Mouse (Mus musculus) hindbrain, postnatal 0 days (tissue): ENCODE results near the gene Meig1. TPM values are rescaled to one million over a fixed set of nuclear protein-coding genes. Genes with fewer than 3 reads are reported as not detected.

Experiments used
- ATAC-seq: fragments of 200-750 bp; cut with Nextera tagmentation; 2 replicates; pipeline ENCODE4 v1.8.0; 2017; ENCODE audit warnings: mild to moderate bottlenecking, moderate TSS enrichment, moderate library complexity
- DNase-seq: peaks from one replicate; pipeline ENCODE4 v3.0.0-alpha.2; 2015; ENCODE audit warnings: low spot score
- H3K27ac ChIP-seq: fragments of 300-500 bp; sonication (generic); 2 replicates; pipeline ENCODE4 v1.5.1; 2014; ENCODE audit warnings: mild to moderate bottlenecking
- H3K27me3 ChIP-seq: fragments of 300-500 bp; sonication (generic); 2 replicates; pipeline ENCODE4 v1.6.1; 2014; ENCODE audit warnings: low read length, mixed read lengths; ENCODE audit not compliant: insufficient read depth
- H3K36me3 ChIP-seq: fragments of 300-500 bp; sonication (generic); 2 replicates; pipeline ENCODE4 v1.6.1; 2014; ENCODE audit warnings: low read length, mixed read lengths; ENCODE audit not compliant: insufficient read depth
- H3K4me1 ChIP-seq: fragments of 300-500 bp; sonication (generic); 2 replicates; pipeline ENCODE4 v1.6.1; 2014; ENCODE audit warnings: antibody characterized with exemption, low read length, mixed read lengths; ENCODE audit not compliant: insufficient read depth
- H3K4me2 ChIP-seq: fragments of 300-500 bp; sonication (generic); 2 replicates; pipeline ENCODE4 v1.6.1; 2014; ENCODE audit warnings: low read depth, mild to moderate bottlenecking, low read length, moderate library complexity, mixed read lengths
- H3K4me3 ChIP-seq: fragments of 300-500 bp; sonication (generic); 2 replicates; pipeline ENCODE4 v1.5.1; 2014; ENCODE audit warnings: low read length
- H3K9ac ChIP-seq: fragments of 300-500 bp; sonication (generic); replicated peaks from 2 replicates; pipeline ENCODE4 v1.6.1; 2014; ENCODE audit warnings: mild to moderate bottlenecking, low read length, moderate library complexity, mixed read lengths
- H3K9me3 ChIP-seq: fragments of 300-500 bp; sonication (generic); 2 replicates; pipeline ENCODE4 v1.6.1; 2016; ENCODE audit warnings: low read length, mixed read lengths
- CTCF ChIP-seq: IDR thresholded peaks from 2 replicates; pipeline ENCODE4 v1.5.1; 2016; ENCODE audit warnings: antibody characterized with exemption, control low read depth, low read depth
- WGBS: fragments of 180-500 bp; shearing (Covaris S2); extraction: QIAGEN DNeasy Blood & Tissue Kit; methylation state at CpG from one replicate; pipeline ENCODE4 v1.1.7; 2014; 5-methylcytosine and 5-hydroxymethylcytosine counted together
- polyA plus RNA-seq: library from polyadenylated mRNA; unstranded; fragments of >200 nt; fragmentation: Nextera tagmentation; extraction: Ambion mirVana; gene quantifications from 2 replicates; pipeline ENCODE4 v1.2.1, GENCODE M21; 2015
- total RNA-seq: library from RNA; depleted of rRNA; stranded (reverse); fragments of >200 nt; gene quantifications from 2 replicates; pipeline ENCODE4 v1.2.3, GENCODE M21; 2014; rRNA removed

Meig1 gene
- total and polyA plus RNA-seq, 2 experiments from 2014 or later: 3.0 to 12.4 TPM

DNA sequence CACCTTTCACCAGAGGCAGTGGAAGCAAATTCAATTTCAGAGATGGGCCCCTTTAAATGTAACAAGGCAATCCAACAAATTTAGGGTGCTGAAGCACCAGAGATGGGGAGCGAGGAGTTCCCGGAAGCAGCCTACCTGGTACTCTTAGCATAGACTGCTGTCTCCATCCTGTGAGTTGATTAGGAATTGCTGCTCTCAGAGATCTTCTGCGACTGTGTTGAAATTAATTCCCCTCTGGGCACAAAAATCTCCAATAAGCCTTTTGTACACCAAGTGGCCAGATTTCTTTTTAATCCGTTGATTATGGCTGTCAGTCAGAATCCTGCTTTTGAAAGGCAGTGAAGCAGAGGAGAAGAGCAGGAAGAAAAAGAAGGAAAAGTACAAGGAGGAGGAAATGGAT is 57.3 kb downstream of the Meig1 start:
- TF ChIP-seq CTCF: peak; percentile 33
- Histone ChIP-seq H3K9me3 (no peaks in the 10 kb centered on the region), H3K4me2 (no peak overlapping the region), H3K36me3 (no peaks in the 10 kb centered on the region), H3K27me3 (no peaks in the 10 kb centered on the region), H3K9ac (no peak overlapping the region), H3K27ac (no peak overlapping the region), H3K4me1 (no peaks in the 10 kb centered on the region), H3K4me3 (no peak overlapping the region)
- no peak for ATAC-seq
- 41% methylated on average over 4 of the region's 4 CpGs for WGBS
- peak; percentile 11 for DNase-seq

DNA sequence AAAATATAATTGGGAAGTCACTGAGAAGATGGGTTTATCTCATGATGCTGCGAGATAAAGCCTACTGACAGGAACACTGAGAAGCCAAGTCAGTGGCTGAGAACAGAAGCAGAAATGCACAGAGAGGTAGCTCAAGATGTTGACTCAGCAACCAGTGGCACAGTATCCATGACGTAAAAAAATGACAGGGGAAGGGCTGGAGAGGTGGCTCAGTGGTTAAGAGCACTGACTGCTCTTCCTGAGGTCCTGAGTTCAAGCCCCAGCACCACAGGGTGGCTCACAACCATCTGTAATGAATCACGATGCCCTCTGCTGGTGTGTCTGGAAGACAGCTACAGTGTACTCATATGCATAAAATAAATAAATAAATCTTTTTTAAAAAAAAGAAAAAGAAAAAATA is 61.4 kb downstream of the Meig1 start:
- WGBS: 84% methylated on average over 3 of the region's 3 CpGs
- Histone ChIP-seq H3K4me2 (no peak overlapping the region), H3K27ac (no peak overlapping the region), H3K9ac (no peak overlapping the region), H3K9me3 (no peaks in the 10 kb centered on the region), H3K4me3 (no peak overlapping the region), H3K36me3 (no peaks in the 10 kb centered on the region), H3K4me1 (no peaks in the 10 kb centered on the region), H3K27me3 (no peaks in the 10 kb centered on the region)
- TF ChIP-seq CTCF: no peak
- ATAC-seq (no peak), DNase-seq (no peak)

Other genes with a start within 250 kb of the Meig1 start
- 55.2 and 69.3 TPM in 2 replicates for gene Nmt2, start 138.4 kb downstream of the Meig1 start, total RNA-seq
- gene Nmt2, start 138.4 kb downstream of the Meig1 start, polyA plus RNA-seq: 104 and 106 TPM in 2 replicates
- 7.0 and 8.7 TPM in 2 replicates for gene Rpp38, start 90.0 kb downstream of the Meig1 start, total RNA-seq
- gene Rpp38, start 90.0 kb downstream of the Meig1 start, polyA plus RNA-seq: 7.1 and 8.6 TPM in 2 replicates
- 3.0 TPM in 1 of 2 replicates, not detected in the other for gene Acbd7, start 86.5 kb downstream of the Meig1 start, total RNA-seq
- gene Acbd7, start 86.5 kb downstream of the Meig1 start, polyA plus RNA-seq: 9.0 and 9.2 TPM in 2 replicates
- gene Olah, start 25.4 kb downstream of the Meig1 start, total RNA-seq: not detected in 2 replicates
- 0.20 TPM in 1 of 2 replicates, not detected in the other for gene Olah, start 25.4 kb downstream of the Meig1 start, polyA plus RNA-seq
- 6.8 and 9.6 TPM in 2 replicates for gene Dclre1c, start 1.5 kb upstream of the Meig1 start, total RNA-seq
- 8.1 and 8.5 TPM in 2 replicates for gene Dclre1c, start 1.5 kb upstream of the Meig1 start, polyA plus RNA-seq
- gene Suv39h2, start 52.4 kb upstream of the Meig1 start, total RNA-seq: 5.4 and 6.2 TPM in 2 replicates
- 7.9 and 8.9 TPM in 2 replicates for gene Suv39h2, start 52.4 kb upstream of the Meig1 start, polyA plus RNA-seq
- gene Gm45902, start 90.1 kb upstream of the Meig1 start, total RNA-seq: 8.8 and 10.6 TPM in 2 replicates
- 5.2 and 5.5 TPM in 2 replicates for gene Gm45902, start 90.1 kb upstream of the Meig1 start, polyA plus RNA-seq
- 40.3 and 61.0 TPM in 2 replicates for gene Hspa14, start 90.2 kb upstream of the Meig1 start, total RNA-seq
- 56.6 and 58.8 TPM in 2 replicates for gene Hspa14, start 90.2 kb upstream of the Meig1 start, polyA plus RNA-seq
- 0.32 and 1.1 TPM in 2 replicates for gene Cdnf, start 90.4 kb upstream of the Meig1 start, total RNA-seq
- 0.38 and 0.47 TPM in 2 replicates for gene Cdnf, start 90.4 kb upstream of the Meig1 start, polyA plus RNA-seq
- gene Fam107b, start 147.8 kb upstream of the Meig1 start, total RNA-seq: 34.0 and 41.3 TPM in 2 replicates
- gene Fam107b, start 147.8 kb upstream of the Meig1 start, polyA plus RNA-seq: 21.0 and 23.6 TPM in 2 replicates